Mouse (Mus musculus): ENCODE measurements around the gene Wdr24. TPM values are rescaled to one million over a fixed set of nuclear protein-coding genes. Genes with fewer than 3 reads are reported as not detected.

Gene Wdr24
- polyA plus RNA-seq, 1 experiment from 2014 or later = 36.5 TPM

DNA sequence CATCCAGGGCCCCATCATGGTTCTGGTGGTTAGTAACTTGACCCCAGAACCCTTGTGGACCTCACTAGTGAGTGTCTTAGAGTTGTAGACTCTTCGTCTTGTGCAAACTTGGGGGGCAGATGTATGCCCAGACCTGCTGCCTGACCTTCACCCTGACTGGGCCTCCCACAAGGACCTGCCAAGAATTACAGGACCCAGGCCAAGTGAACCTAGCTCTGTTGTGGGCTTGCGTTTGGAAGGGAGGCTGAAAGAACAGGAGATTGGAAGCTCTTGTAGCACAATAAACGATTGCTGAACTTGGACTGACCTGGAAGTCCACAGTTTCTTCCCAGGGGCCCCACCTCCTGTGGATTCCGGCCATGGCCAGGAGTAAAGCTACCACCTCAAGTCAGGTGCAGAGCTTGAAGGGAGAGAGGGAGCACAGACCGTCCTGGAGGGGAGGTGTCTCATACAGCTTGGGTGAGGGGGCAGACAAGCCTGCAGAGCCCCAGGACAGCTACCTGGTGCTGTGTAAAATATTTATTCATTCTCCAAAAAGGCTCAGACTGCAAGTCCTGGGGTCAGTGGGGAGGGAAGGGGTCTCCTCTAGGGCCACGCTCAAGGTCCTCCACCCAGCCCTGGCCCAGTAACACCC lies 10.7 kb downstream of the Wdr24 start:
- WGBS = 50% methylated on average over 6 of the region's 6 CpGs
- peaks cover 17% of the 10 kb centered on the region for H3K36me3 ChIP-seq (ENCODE audit: control insufficient read depth, insufficient read depth)
- H3K9ac ChIP-seq (replicated peaks; ENCODE audit: low read depth, low read length) = peak overlapping the region; percentile 84

DNA sequence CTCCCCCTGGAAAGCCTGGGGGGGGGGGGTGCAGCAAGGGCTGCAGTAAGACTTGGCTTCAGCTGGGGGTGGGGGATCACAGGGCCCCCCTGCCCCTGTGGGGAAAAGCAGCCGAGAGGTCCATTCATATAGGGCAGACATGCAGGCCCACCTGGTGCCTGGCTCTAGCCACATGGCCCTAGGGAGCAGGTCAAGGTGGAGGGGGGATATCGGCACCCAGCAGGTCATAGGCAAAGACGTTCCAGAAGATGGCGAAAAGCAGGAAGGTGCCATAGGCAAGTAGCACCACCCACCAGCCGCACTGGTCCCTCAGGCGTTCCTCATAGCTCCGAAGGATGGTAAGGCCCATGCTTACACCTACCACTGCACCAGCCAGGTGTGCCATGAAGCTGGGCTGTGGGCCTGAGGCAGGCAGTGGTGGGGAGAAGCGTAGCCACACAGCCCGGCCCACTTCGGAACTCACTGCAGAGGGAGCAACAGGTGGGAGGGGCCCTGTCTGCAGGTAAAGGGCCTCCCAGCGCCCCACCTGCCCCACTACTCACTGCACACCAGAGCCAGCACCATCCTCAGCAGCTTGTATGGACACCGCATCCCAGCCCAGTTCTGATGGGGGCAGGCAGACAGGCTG lies 11.3 kb downstream of the Wdr24 start:
- no peaks in the 10 kb centered on the region for H3K9me3 ChIP-seq (ENCODE audit: control insufficient read depth, low read length)
- no peak for ATAC-seq
- H3K27me3 ChIP-seq (replicated peaks; ENCODE audit: control insufficient read depth, insufficient read depth, low read length) = no peaks in the 10 kb centered on the region
- H3K36me3 ChIP-seq (ENCODE audit: control insufficient read depth, insufficient read depth) = peaks cover 23% of the 10 kb centered on the region
- peak overlapping the region; percentile 88 for H3K4me2 ChIP-seq (ENCODE audit: low read length)
- WGBS = 87% methylated on average over 12 of the region's 12 CpGs
- H3K9ac ChIP-seq (replicated peaks; ENCODE audit: low read depth, low read length) = peak overlapping the region; percentile 84; the same call in 1 of the 2 replicates
- H3K4me3 ChIP-seq (replicated peaks; ENCODE audit: low read length) = no peak overlapping the region; the same call in 1 of the 2 replicates
- H3K27ac ChIP-seq (ENCODE audit: low read length) = no peak overlapping the region
- H3K4me1 ChIP-seq (replicated peaks; ENCODE audit: control insufficient read depth, insufficient read depth, low read length) = peaks cover 71% of the 10 kb centered on the region

More for the DNA sequence above, 10.7 kb downstream of the Wdr24 start:
- H3K4me1 ChIP-seq (replicated peaks; ENCODE audit: control insufficient read depth, insufficient read depth, low read length) = peaks cover 75% of the 10 kb centered on the region
- ATAC-seq = no peak
- no peaks in the 10 kb centered on the region for H3K27me3 ChIP-seq (replicated peaks; ENCODE audit: control insufficient read depth, insufficient read depth, low read length)
- H3K27ac ChIP-seq (ENCODE audit: low read length) = peak overlapping the region; percentile 94
- H3K4me3 ChIP-seq (replicated peaks; ENCODE audit: low read length) = peak overlapping the region; percentile 94
- H3K4me2 ChIP-seq (ENCODE audit: low read length) = peak overlapping the region; percentile 88
- H3K9me3 ChIP-seq (ENCODE audit: control insufficient read depth, low read length) = no peaks in the 10 kb centered on the region

DNA sequence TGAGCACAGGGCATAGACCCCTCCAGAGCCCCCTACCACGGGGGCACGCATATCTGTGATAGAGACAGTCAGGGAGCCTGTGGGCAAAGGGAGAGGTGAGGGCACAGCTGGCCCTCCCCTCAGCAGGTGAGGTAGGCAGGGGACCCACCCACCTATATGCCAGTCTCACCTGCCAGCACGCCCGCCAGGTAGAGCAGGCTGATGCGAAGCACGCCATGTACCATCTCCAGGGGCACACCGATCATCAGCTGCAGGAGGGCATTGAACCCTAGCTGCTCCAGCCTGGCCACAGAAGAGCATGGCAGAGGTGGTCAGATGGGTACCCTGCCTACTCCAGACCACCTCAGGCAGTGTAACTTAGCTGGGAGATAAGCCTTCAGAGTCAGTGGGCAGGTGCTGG lies 11.9 kb downstream of the Wdr24 start:
- no peak overlapping the region for H3K9ac ChIP-seq (replicated peaks; ENCODE audit: low read depth, low read length)

GRCm38 (mm10) chr17:25835816-25836215 lies 12.4 kb downstream of the Wdr24 start:
- 91% methylated on average over 16 of the region's 16 CpGs for WGBS
- ATAC-seq = no peak
- no peaks in the 10 kb centered on the region for H3K9me3 ChIP-seq (ENCODE audit: control insufficient read depth, low read length)
- no peaks in the 10 kb centered on the region for H3K27me3 ChIP-seq (replicated peaks; ENCODE audit: control insufficient read depth, insufficient read depth, low read length)
- no peak overlapping the region for H3K4me3 ChIP-seq (replicated peaks; ENCODE audit: low read length)
- no peak overlapping the region for H3K27ac ChIP-seq (ENCODE audit: low read length)
- no peak overlapping the region for H3K4me2 ChIP-seq (ENCODE audit: low read length)
- H3K4me1 ChIP-seq (replicated peaks; ENCODE audit: control insufficient read depth, insufficient read depth, low read length) = peaks cover 61% of the 10 kb centered on the region
- H3K9ac ChIP-seq (replicated peaks; ENCODE audit: low read depth, low read length) = no peak overlapping the region
- H3K36me3 ChIP-seq (ENCODE audit: control insufficient read depth, insufficient read depth) = peaks cover 23% of the 10 kb centered on the region

More for the DNA sequence above, 11.9 kb downstream of the Wdr24 start:
- Histone ChIP-seq H3K9me3 (ENCODE audit: control insufficient read depth, low read length) (no peaks in the 10 kb centered on the region), H3K4me2 (ENCODE audit: low read length) (no peak overlapping the region), H3K4me3 (replicated peaks; ENCODE audit: low read length) (no peak overlapping the region), H3K27me3 (replicated peaks; ENCODE audit: control insufficient read depth, insufficient read depth, low read length) (no peaks in the 10 kb centered on the region), H3K27ac (ENCODE audit: low read length) (no peak overlapping the region), H3K36me3 (ENCODE audit: control insufficient read depth, insufficient read depth) (peaks cover 22% of the 10 kb centered on the region), H3K4me1 (replicated peaks; ENCODE audit: control insufficient read depth, insufficient read depth, low read length) (peaks cover 65% of the 10 kb centered on the region)
- 95% methylated on average over 7 of the region's 7 CpGs for WGBS
- no peak for ATAC-seq

DNA sequence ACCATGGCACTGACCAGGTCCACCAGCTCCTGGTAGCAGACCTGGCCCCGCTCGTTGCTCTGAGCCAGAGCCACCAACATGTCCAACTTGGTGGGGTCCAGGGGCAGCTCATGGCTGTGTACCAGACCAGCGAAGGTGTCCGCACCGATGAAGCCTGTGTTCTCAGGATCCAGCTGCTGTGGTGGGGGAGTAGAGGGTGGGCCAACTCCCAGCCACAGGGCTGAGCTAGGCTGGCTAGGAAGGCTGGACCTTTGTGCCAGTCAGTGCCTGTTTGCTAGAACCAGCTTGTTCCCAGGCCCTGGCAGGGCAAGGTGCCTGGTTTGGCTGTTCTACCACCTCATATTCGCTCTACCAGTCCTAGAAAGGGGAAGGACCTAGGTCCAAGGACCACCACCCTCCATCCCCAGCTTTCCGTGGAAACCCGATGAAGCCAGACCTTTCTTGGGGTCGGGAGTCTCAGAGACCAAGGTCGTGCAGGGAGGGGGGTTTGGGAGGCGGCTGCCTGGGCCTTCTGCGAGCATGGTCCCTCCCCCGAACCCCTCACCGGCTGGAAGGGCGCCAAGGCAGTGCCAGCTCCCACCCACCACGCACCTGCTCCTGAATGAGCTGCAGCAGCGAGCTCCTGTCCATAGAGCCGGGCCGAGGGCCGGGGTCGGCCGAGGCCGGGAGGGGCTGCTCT lies 13.1 kb downstream of the Wdr24 start:
- no peak for ATAC-seq
- H3K4me1 ChIP-seq (replicated peaks; ENCODE audit: control insufficient read depth, insufficient read depth, low read length) = peaks cover 54% of the 10 kb centered on the region
- peak overlapping the region; percentile 54 for H3K4me3 ChIP-seq (replicated peaks; ENCODE audit: low read length)
- peak overlapping the region; percentile 67 for H3K27ac ChIP-seq (ENCODE audit: low read length)
- peak overlapping the region; percentile 80 for H3K9ac ChIP-seq (replicated peaks; ENCODE audit: low read depth, low read length)
- peak overlapping the region; percentile 54 for H3K4me2 ChIP-seq (ENCODE audit: low read length)
- WGBS = 21% methylated on average over 23 of the region's 23 CpGs
- H3K9me3 ChIP-seq (ENCODE audit: control insufficient read depth, low read length) = no peaks in the 10 kb centered on the region
- H3K27me3 ChIP-seq (replicated peaks; ENCODE audit: control insufficient read depth, insufficient read depth, low read length) = no peaks in the 10 kb centered on the region
- peaks cover 22% of the 10 kb centered on the region for H3K36me3 ChIP-seq (ENCODE audit: control insufficient read depth, insufficient read depth)

GRCm38 (mm10) chr17:25837076-25837410 lies 13.6 kb downstream of the Wdr24 start, which contains the start of gene Rhbdl1:
Rhbdl1 (minus strand) TSS chr17:25837295.
- H3K4me3 ChIP-seq (replicated peaks; ENCODE audit: low read length) = peak within 1 kb of the TSS; percentile 54
- peak within 1 kb of the TSS; percentile 67 for H3K27ac ChIP-seq (ENCODE audit: low read length)
- H3K9ac ChIP-seq (replicated peaks; ENCODE audit: low read depth, low read length) = peak within 1 kb of the TSS; percentile 80
- 0% methylated on average over 28 of the region's 29 CpGs for WGBS
- peak within 1 kb of the TSS; percentile 54 for H3K4me2 ChIP-seq (ENCODE audit: low read length)
- H3K4me1 ChIP-seq (replicated peaks; ENCODE audit: control insufficient read depth, insufficient read depth, low read length) = peaks cover 49% of the 10 kb centered on the region
- peaks cover 26% of the 10 kb centered on the region for H3K36me3 ChIP-seq (ENCODE audit: control insufficient read depth, insufficient read depth)
- ATAC-seq = peak; percentile 43
- no peaks in the 10 kb centered on the region for H3K27me3 ChIP-seq (replicated peaks; ENCODE audit: control insufficient read depth, insufficient read depth, low read length)
- H3K9me3 ChIP-seq (ENCODE audit: control insufficient read depth, low read length) = no peaks in the 10 kb centered on the region

GRCm38 (mm10) chr17:25837533-25837932 lies 14.1 kb downstream of the Wdr24 start:
- Histone ChIP-seq H3K27me3 (replicated peaks; ENCODE audit: control insufficient read depth, insufficient read depth, low read length) (no peaks in the 10 kb centered on the region), H3K4me2 (ENCODE audit: low read length) (peak overlapping the region; percentile 54), H3K9ac (replicated peaks; ENCODE audit: low read depth, low read length) (0 out of 2 replicates have a peak overlapping the region, but pooled peaks have one; percentile 30), H3K27ac (ENCODE audit: low read length) (peak overlapping the region; percentile 67), H3K9me3 (ENCODE audit: control insufficient read depth, low read length) (no peaks in the 10 kb centered on the region), H3K4me3 (replicated peaks; ENCODE audit: low read length) (no peak overlapping the region), H3K36me3 (ENCODE audit: control insufficient read depth, insufficient read depth) (peaks cover 26% of the 10 kb centered on the region), H3K4me1 (replicated peaks; ENCODE audit: control insufficient read depth, insufficient read depth, low read length) (peaks cover 47% of the 10 kb centered on the region)
- ATAC-seq = no peak
- WGBS = 15% methylated on average over 3 of the region's 3 CpGs

DNA sequence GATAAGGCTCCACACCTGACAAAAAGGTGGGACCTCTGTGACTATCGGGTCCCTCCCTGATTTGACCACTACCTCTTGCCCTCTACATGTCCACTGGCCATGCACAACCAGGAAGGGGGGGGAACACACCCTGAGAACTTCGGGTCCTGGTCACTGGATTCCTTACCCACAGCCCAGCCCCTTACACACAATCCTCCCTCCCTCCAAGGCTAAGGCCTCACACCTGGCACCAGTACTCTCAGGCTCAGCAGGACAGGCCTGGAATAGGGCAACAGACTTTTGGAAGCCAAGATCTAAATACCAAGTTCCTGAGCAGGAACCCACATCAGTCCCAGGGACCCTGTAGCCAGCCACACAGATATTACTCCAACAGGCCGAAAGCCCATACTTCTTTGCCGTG lies 15.5 kb downstream of the Wdr24 start:
- Histone ChIP-seq H3K27ac (ENCODE audit: low read length) (no peak overlapping the region), H3K27me3 (replicated peaks; ENCODE audit: control insufficient read depth, insufficient read depth, low read length) (no peaks in the 10 kb centered on the region), H3K4me2 (ENCODE audit: low read length) (no peak overlapping the region), H3K4me1 (replicated peaks; ENCODE audit: control insufficient read depth, insufficient read depth, low read length) (peaks cover 52% of the 10 kb centered on the region), H3K9me3 (ENCODE audit: control insufficient read depth, low read length) (no peaks in the 10 kb centered on the region), H3K4me3 (replicated peaks; ENCODE audit: low read length) (no peak overlapping the region), H3K9ac (replicated peaks; ENCODE audit: low read depth, low read length) (no peak overlapping the region), H3K36me3 (ENCODE audit: control insufficient read depth, insufficient read depth) (peaks cover 26% of the 10 kb centered on the region)
- 89% methylated on average over 4 of the region's 4 CpGs for WGBS
- ATAC-seq = no peak

GRCm38 (mm10) chr17:25839455-25840235 lies 16.2 kb downstream of the Wdr24 start:
- H3K9me3 ChIP-seq (ENCODE audit: control insufficient read depth, low read length) = no peaks in the 10 kb centered on the region
- ATAC-seq = no peak
- H3K9ac ChIP-seq (replicated peaks; ENCODE audit: low read depth, low read length) = no peak overlapping the region
- peaks cover 46% of the 10 kb centered on the region for H3K4me1 ChIP-seq (replicated peaks; ENCODE audit: control insufficient read depth, insufficient read depth, low read length)
- H3K4me2 ChIP-seq (ENCODE audit: low read length) = no peak overlapping the region
- no peaks in the 10 kb centered on the region for H3K27me3 ChIP-seq (replicated peaks; ENCODE audit: control insufficient read depth, insufficient read depth, low read length)
- 90% methylated on average over 14 of the region's 14 CpGs for WGBS
- H3K27ac ChIP-seq (ENCODE audit: low read length) = no peak overlapping the region
- no peak overlapping the region for H3K4me3 ChIP-seq (replicated peaks; ENCODE audit: low read length)
- H3K36me3 ChIP-seq (ENCODE audit: control insufficient read depth, insufficient read depth) = peaks cover 26% of the 10 kb centered on the region

Measured in forebrain, embryonic 16.5 days (tissue).